Mouse (Mus musculus): ENCODE results near the gene Mipol1. TPM values are rescaled to one million over a fixed set of nuclear protein-coding genes. Genes with fewer than 3 reads are reported as not detected.

The Mipol1 gene
- polyA plus RNA-seq, 1 experiment from 2014 or later = 5.6 TPM

GRCm38 (mm10) chr12:57281155-57282114 is 51.2 kb downstream of the Mipol1 start:
- H3K4me2 ChIP-seq = no peak overlapping the region
- H3K4me3 ChIP-seq = no peak overlapping the region
- 43% methylated on average over 3 of the region's 3 CpGs for WGBS
- H3K27ac ChIP-seq = no peak overlapping the region
- H3K4me1 ChIP-seq (replicated peaks) = no peaks in the 10 kb centered on the region
- no peaks in the 10 kb centered on the region for H3K27me3 ChIP-seq
- no peak overlapping the region for H3K9ac ChIP-seq
- H3K36me3 ChIP-seq = no peaks in the 10 kb centered on the region
- H3K9me3 ChIP-seq = no peaks in the 10 kb centered on the region
- peak; percentile 84 for ATAC-seq (ENCODE audit: low FRiP score)

GRCm38 (mm10) chr12:57285303-57286059 is 55.3 kb downstream of the Mipol1 start:
- H3K4me2 ChIP-seq = no peak overlapping the region
- H3K9me3 ChIP-seq = no peaks in the 10 kb centered on the region
- H3K4me3 ChIP-seq = no peak overlapping the region
- H3K9ac ChIP-seq = no peak overlapping the region
- no peaks in the 10 kb centered on the region for H3K36me3 ChIP-seq
- no peaks in the 10 kb centered on the region for H3K27me3 ChIP-seq
- ATAC-seq (ENCODE audit: low FRiP score) = no peak
- WGBS = 90% methylated on average over 5 of the region's 5 CpGs
- H3K4me1 ChIP-seq (replicated peaks) = no peaks in the 10 kb centered on the region
- H3K27ac ChIP-seq = no peak overlapping the region

- no peaks in the 10 kb centered on the region for H3K9me3 ChIP-seq
- no peak overlapping the region for H3K4me2 ChIP-seq
- WGBS = 95% methylated on average over 4 of the region's 4 CpGs
- H3K27ac ChIP-seq = no peak overlapping the region
- no peak overlapping the region for H3K9ac ChIP-seq
- H3K4me3 ChIP-seq = no peak overlapping the region
- no peaks in the 10 kb centered on the region for H3K27me3 ChIP-seq
- no peaks in the 10 kb centered on the region for H3K4me1 ChIP-seq (replicated peaks)
- no peak for ATAC-seq (ENCODE audit: low FRiP score)
- H3K36me3 ChIP-seq = no peaks in the 10 kb centered on the region
Measured at GRCm38 (mm10) chr12:57307337-57307736, 77.1 kb downstream of the Mipol1 start.

GRCm38 (mm10) chr12:57307748-57308147 is 77.5 kb downstream of the Mipol1 start:
- Histone ChIP-seq H3K27ac (no peak overlapping the region), H3K4me1 (replicated peaks) (no peaks in the 10 kb centered on the region), H3K9ac (no peak overlapping the region), H3K4me3 (no peak overlapping the region), H3K36me3 (no peaks in the 10 kb centered on the region), H3K27me3 (no peaks in the 10 kb centered on the region), H3K4me2 (no peak overlapping the region), H3K9me3 (no peaks in the 10 kb centered on the region)
- 93% methylated on average over 1 of the region's 1 CpGs for WGBS
- ATAC-seq (ENCODE audit: low FRiP score) = no peak

- Histone ChIP-seq H3K4me1 (replicated peaks) (no peaks in the 10 kb centered on the region), H3K9ac (no peak overlapping the region), H3K27me3 (no peaks in the 10 kb centered on the region), H3K36me3 (no peaks in the 10 kb centered on the region), H3K27ac (no peak overlapping the region), H3K4me3 (no peak overlapping the region), H3K4me2 (no peak overlapping the region), H3K9me3 (peaks cover 5% of the 10 kb centered on the region; the same call in 1 of the 2 replicates)
- no peak for ATAC-seq (ENCODE audit: low FRiP score)
- WGBS = 93% methylated on average over 1 of the region's 1 CpGs
Measured at GRCm38 (mm10) chr12:57339053-57339452, 108.8 kb downstream of the Mipol1 start.

- Histone ChIP-seq H3K9me3 (peaks cover 5% of the 10 kb centered on the region; the same call in 1 of the 2 replicates), H3K4me2 (no peak overlapping the region), H3K4me3 (no peak overlapping the region), H3K27me3 (no peaks in the 10 kb centered on the region), H3K36me3 (no peaks in the 10 kb centered on the region), H3K9ac (no peak overlapping the region), H3K4me1 (replicated peaks) (no peaks in the 10 kb centered on the region), H3K27ac (no peak overlapping the region)
- no peak for ATAC-seq (ENCODE audit: low FRiP score)
- WGBS = 94% methylated on average over 2 of the region's 2 CpGs
Measured at GRCm38 (mm10) chr12:57340111-57340510, 109.9 kb downstream of the Mipol1 start.

- Histone ChIP-seq H3K36me3 (no peaks in the 10 kb centered on the region), H3K27ac (no peak overlapping the region), H3K4me2 (no peak overlapping the region), H3K9ac (no peak overlapping the region), H3K4me3 (no peak overlapping the region), H3K4me1 (replicated peaks) (no peaks in the 10 kb centered on the region), H3K9me3 (no peaks in the 10 kb centered on the region), H3K27me3 (no peaks in the 10 kb centered on the region)
- no peak for ATAC-seq (ENCODE audit: low FRiP score)
- WGBS = 56% methylated on average over 2 of the region's 2 CpGs
Measured at GRCm38 (mm10) chr12:57362732-57363131, 132.5 kb downstream of the Mipol1 start.

- Histone ChIP-seq H3K4me1 (replicated peaks) (no peaks in the 10 kb centered on the region), H3K27me3 (no peaks in the 10 kb centered on the region), H3K4me2 (no peak overlapping the region), H3K9me3 (no peaks in the 10 kb centered on the region), H3K4me3 (no peak overlapping the region), H3K27ac (no peak overlapping the region), H3K9ac (no peak overlapping the region), H3K36me3 (0 out of 2 replicates have a peak, but pooled peaks cover 3% of the 10 kb centered on the region)
- 61% methylated on average over 7 of the region's 7 CpGs for WGBS
- no peak for ATAC-seq (ENCODE audit: low FRiP score)
Measured at GRCm38 (mm10) chr12:57364027-57364426, 133.8 kb downstream of the Mipol1 start.

- H3K4me2 ChIP-seq = no peak overlapping the region
- H3K27ac ChIP-seq = no peak overlapping the region
- H3K4me1 ChIP-seq (replicated peaks) = no peaks in the 10 kb centered on the region
- no peak overlapping the region for H3K9ac ChIP-seq
- H3K4me3 ChIP-seq = no peak overlapping the region
- WGBS = 94% methylated on average over 3 of the region's 3 CpGs
- 0 out of 2 replicates have a peak, but pooled peaks cover 3% of the 10 kb centered on the region for H3K36me3 ChIP-seq
- no peaks in the 10 kb centered on the region for H3K9me3 ChIP-seq
- no peak for ATAC-seq (ENCODE audit: low FRiP score)
- H3K27me3 ChIP-seq = no peaks in the 10 kb centered on the region
Measured at GRCm38 (mm10) chr12:57371790-57372547, 141.7 kb downstream of the Mipol1 start.

GRCm38 (mm10) chr12:57382797-57383196 is 152.6 kb downstream of the Mipol1 start:
- H3K4me3 ChIP-seq = no peak overlapping the region
- WGBS = 47% methylated on average over 6 of the region's 6 CpGs

GRCm38 (mm10) chr12:57387588-57388292 is 157.5 kb downstream of the Mipol1 start:
- no peak overlapping the region for H3K9ac ChIP-seq
- 91% methylated on average over 2 of the region's 2 CpGs for WGBS
- no peak overlapping the region for H3K4me2 ChIP-seq
- no peak for ATAC-seq (ENCODE audit: low FRiP score)
- no peak overlapping the region for H3K4me3 ChIP-seq
- H3K9me3 ChIP-seq = no peaks in the 10 kb centered on the region
- no peak overlapping the region for H3K27ac ChIP-seq
- H3K36me3 ChIP-seq = no peaks in the 10 kb centered on the region
- H3K4me1 ChIP-seq (replicated peaks) = no peaks in the 10 kb centered on the region
- no peaks in the 10 kb centered on the region for H3K27me3 ChIP-seq

More at GRCm38 (mm10) chr12:57382797-57383196, 152.6 kb downstream of the Mipol1 start:
- no peak overlapping the region for H3K4me2 ChIP-seq
- H3K36me3 ChIP-seq = no peaks in the 10 kb centered on the region
- no peak overlapping the region for H3K9ac ChIP-seq
- no peaks in the 10 kb centered on the region for H3K9me3 ChIP-seq
- no peak overlapping the region for H3K27ac ChIP-seq
- no peaks in the 10 kb centered on the region for H3K27me3 ChIP-seq
- no peaks in the 10 kb centered on the region for H3K4me1 ChIP-seq (replicated peaks)
- ATAC-seq (ENCODE audit: low FRiP score) = no peak

All from hindbrain, embryonic 13.5 days (tissue).